Mouse (Mus musculus) brain, embryonic 14.5 days (tissue): ENCODE measurements at regions not wholly inside any gene's neighbourhood (a gene's known extent, or its start where the extent isn't known, plus 50 kb on each side); places are given as distances from the start of the nearest gene placed in this dataset.
A peak's percentile ranks its signal among the peaks of the same experiment; 100 is the strongest.

Experiments used
- DNase-seq: peaks from one replicate; pipeline ENCODE4 v3.0.0-alpha.2; 2011; ENCODE audit warnings: low read depth
- CTCF ChIP-seq: fragments of 200-500 bp; IDR thresholded peaks from 2 replicates; pipeline ENCODE4 v1.5.1; 2012; ENCODE audit warnings: inconsistent platforms, mild to moderate bottlenecking, moderate library complexity, borderline replicate concordance; ENCODE audit not compliant: insufficient read depth, insufficient read length; ENCODE audit errors: extremely low read depth
- POLR2A ChIP-seq: fragments of 200-500 bp; IDR thresholded peaks from 2 replicates; pipeline ENCODE4 v1.6.1; 2012; ENCODE audit warnings: mild to moderate bottlenecking, inconsistent platforms, borderline replicate concordance; ENCODE audit not compliant: poor library complexity, insufficient read depth, insufficient read length, severe bottlenecking; ENCODE audit errors: extremely low read depth

- peak; percentile 71 for DNase-seq
- TF ChIP-seq POLR2A (no peak), CTCF (no peak)
Measured at GRCm38 (mm10) chr9:91456843-91457242, 91.2 kb upstream of the Zic1 start.

DNA sequence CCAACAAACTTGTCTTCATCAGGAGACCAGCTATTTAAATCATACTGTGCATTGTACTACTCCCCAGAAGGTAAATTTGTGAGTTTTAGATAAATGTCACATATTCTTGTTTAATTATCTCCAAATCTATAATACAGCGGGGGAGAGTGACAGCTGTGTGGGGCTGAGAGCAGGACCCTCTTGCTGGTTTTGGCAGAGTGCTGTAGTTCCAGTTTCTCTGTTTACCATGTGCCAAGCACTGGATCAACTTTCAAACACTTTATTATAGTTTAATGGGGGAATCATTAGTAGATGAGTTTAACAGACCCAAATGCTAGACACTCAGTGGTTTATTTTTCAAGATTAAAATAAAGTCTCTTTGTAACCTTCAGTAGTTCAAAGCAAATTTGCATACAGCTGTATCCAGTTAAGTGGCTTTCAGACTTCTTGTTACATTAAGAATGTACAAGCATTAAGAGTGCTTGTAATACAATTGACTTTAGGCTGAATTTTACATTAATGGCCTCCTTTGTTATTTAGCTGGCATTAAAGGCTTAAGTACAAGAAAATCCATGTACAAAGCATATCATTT, 90.7 kb upstream of the Zic1 start:
- TF ChIP-seq CTCF (no peak), POLR2A (no peak)
- DNase-seq, result peak; percentile 79

DNA sequence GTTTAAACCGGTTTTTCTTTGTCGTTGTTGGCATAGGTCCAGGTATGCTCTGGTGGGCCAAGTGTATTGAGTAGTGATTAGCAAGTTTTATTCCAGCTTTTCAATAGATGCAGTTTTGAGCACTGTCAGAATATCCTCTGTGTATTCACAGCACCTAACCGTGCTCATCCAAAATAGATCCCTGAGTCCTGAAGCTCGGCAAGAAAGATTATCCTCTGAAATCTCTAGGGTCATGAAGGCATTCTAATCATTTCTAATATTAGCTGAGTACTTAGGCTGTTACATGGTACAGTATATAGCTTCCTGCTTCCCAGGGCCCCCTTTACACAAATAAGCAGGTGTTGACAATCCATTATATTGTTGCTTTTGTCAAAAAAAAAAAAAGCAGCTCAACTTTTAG, 73.5 kb upstream of the Zic1 start:
- TF ChIP-seq POLR2A (no peak), CTCF (no peak)
- no peak for DNase-seq
